Mouse (Mus musculus) heart, postnatal 25 days (tissue): ENCODE results near the gene Pla2g15. TPM values are rescaled to one million over a fixed set of nuclear protein-coding genes. Genes with fewer than 3 reads are reported as not detected.

Source experiments
- DNase-seq: peaks from one replicate; pipeline ENCODE4 v3.0.0; 2022; ENCODE audit warnings: low spot score
- intact Hi-C: fragments of 180-260 bp; cut with DNase I; formaldehyde crosslinking; loops from one replicate; pipeline ENCODE4 v1.15.1; 2025
- total RNA-seq, 2 experiments: library from RNA; stranded (reverse); gene quantifications; 2 replicates each; pipeline ENCODE4 v1.2.3; 2021

Pla2g15 gene
- 1 to 10 TPM; 7.8 to 8.7 TPM for total RNA-seq

DNA sequence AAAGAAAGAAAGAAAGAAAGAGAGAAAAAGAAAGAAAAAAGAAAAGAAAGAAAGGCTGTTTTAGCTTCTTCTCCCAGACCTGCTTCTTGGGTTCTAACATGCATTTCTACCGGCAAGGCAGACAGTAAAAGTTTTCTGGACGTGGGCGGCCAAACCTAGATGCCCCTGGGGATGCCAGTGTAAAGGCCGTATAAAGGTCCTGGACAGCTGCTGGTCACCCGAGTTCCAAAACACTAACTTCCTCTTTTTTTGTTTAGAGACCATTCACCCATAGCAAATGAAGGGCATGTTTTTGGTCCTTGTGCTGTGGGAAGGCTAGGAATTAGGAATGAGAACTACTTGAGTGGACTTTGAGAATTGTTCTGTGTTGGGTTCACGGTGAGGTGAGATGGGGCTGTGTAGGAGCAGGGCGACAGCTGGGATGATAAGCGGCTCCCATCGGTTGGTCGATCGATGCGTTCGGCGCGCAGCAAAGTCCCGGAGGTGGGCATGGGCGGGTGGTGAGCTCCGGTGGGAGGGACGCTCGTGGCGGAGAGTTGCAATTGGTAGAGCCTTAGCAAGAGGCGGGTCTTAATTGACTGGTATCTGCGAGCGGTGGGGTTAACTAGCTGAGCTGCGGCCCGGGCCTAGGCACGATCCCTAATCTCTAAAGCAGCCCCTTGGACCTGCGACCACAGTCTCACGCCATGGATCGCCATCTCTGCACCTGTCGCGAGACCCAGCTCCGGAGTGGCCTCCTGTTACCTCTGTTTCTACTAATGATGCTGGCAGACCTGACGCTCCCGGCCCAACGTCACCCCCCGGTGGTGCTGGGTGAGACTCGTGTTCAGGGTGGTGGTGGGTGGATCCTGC lies at the start of gene Pla2g15:
TSS of gene Pla2g15 (plus strand) at position 599 of the 852 bp plus-strand sequence.
- peak; percentile 85 for DNase-seq
- intact Hi-C loops: no loop called here

DNA sequence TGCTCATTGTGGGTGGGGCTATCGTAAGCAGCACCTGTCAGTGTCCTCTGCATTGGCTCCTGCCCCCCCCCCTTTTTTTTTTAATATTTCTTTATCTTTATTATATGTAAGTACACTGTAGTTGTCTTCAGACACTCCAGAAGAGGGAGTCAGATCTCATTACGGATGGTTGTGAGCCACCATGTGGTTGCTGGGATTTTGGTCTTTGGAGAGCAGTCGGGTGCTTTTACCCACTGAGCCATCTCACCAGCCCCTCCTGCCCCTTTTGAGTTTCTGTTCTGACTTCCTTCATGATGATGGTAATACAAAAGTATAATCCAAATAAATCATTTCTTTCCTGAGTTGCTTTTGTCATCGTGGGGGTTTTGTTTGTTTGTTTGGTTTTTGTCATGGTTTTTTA lies 47.9 kb upstream of the Pla2g15 start:
- intact Hi-C loops: no loop called here
- no peak for DNase-seq

DNA sequence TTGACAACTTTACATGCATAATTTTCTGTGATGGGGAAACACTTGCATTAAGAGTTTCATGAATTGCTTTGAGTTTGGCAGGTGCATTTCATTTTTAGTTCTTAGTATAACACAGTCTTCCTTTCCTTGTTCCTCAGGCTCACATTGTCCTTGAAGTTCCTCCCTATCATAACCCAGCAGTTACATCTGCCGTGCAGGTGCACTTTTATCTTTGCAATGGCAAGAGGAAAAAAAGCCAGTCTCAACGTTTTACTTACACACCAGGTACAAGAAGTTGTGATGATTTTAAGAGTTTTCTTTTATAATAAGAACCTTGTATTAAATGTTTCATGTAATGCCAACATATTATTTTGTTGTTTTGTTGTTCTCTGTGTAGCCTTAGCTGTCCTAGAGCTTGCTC lies 46.3 kb upstream of the Pla2g15 start:
- intact Hi-C loops: no loop called here
- DNase-seq: no peak

DNA sequence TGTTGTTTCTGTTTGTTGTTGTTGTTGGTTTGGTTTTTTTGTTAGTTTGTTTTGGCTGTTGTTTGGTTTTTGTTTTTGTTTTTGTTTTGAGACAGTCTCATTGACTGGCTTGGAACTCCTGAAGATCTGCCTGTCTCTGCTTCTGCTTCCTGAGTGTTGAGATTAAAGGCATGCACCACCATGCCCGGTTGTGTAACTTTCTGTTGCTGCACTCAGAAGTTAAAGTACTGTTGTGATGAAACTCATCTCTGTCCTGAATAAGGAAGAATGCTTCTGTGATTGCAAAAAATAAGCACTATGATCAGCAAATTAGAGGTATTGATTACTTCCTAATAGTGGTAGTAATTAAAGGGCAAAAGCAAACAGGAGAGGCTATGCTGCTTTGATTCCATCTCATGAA lies 44.0 kb upstream of the Pla2g15 start:
- no peak for DNase-seq

DNA sequence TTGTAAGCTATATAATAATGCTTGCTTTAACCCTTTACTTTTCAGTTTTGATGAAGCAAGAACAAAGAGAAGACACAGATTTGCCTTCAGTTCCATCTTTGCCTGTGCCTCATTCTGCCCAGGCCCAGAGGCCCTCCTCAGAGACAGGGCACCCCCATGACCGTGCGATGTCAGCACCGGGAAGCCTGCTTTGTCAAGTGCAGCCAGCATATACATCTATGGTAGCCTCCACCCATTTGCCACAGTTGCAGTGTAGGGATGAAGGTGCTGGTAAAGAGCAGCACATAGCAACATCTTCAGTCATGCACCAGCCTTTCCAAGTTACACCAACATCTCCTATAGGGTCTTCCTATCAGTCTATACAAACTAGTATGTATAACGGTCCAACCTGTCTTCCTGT lies 42.1 kb upstream of the Pla2g15 start:
- intact Hi-C loops: loop anchor here (1.0 kb wide), 1 partner anchor 9 kb away; no protein-coding TSS in a partner anchor
- DNase-seq: no peak

More for the DNA sequence above, 44.0 kb upstream of the Pla2g15 start:
- intact Hi-C loops: no loop called here

DNA sequence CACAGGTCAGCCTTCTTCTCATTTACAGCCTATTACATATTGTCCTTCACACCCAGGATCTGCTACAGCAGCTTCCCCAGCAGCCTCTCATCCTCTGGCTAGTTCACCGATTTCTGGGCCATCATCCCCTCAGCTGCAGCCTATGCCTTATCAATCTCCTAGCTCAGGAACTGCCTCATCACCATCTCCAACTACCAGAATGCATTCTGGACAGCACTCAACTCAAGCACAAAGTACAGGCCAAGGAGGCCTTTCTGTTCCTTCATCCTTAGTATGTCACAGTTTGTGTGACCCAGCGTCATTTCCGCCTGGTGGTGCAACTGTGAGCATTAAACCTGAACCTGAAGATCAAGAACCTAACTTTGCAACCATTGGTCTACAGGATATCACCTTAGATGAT lies 41.5 kb upstream of the Pla2g15 start:
- no peak for DNase-seq
- intact Hi-C loops: loop anchor here (1.0 kb wide), 1 partner anchor 9 kb away; no protein-coding TSS in a partner anchor

DNA sequence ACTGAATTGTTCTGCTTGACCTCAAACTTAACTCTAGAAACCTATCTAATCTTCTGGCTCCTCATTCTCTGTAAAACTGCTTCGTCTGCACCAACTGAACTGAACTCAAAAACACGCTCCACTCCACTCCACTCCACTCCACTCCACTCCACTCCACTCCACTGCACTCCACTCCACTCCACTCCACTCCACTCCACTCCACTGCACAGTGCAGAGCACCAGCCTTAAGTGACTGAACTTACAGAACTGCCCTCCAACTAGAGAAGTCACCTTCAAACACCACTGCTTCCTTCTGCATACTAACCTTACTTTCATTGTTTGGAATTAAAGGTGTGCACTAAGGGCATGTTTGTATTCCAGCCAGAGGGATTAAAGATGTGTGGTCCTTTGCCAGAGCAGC lies 38.2 kb upstream of the Pla2g15 start:
- intact Hi-C loops: no loop called here
- DNase-seq: no peak

DNA sequence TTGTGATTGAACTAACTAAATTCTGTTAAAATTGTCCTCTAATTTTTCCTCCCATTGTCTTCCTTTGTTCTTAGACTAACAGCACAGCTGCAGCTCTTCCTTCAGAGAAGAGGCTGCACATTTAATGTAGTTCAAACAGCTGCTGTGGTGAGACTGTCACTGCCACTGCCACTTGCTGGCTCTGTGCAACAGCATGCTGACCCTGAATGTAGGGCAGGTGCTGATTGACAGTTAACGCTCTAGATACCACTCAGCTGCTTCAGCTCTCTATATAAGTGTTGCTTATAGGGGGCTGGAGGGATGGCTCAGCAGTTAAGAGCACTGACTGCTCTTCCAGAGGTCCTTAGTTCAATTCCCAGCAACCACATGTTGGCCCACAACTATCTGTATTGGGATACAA lies 37.7 kb upstream of the Pla2g15 start:
- DNase-seq: no peak
- intact Hi-C loops: no loop called here

DNA sequence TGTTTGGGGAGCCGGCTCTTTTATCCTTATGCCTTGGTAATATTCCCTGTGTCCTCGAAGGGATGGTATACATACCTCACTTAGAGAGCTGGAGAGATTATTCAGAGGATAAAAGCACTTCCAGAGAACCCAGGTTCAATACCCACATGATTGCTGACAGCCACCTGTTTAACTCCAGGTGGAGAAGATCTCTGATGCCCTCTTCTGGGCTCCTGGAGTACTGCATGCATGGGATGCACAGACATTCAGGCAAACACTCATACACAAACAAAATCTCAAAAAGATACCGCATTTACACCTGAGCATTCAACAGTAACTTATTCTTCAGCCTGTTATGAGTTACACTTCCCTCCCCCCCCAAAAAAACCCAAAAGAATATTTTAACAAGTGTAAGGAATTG lies 34.3 kb upstream of the Pla2g15 start:
- DNase-seq: no peak

DNA sequence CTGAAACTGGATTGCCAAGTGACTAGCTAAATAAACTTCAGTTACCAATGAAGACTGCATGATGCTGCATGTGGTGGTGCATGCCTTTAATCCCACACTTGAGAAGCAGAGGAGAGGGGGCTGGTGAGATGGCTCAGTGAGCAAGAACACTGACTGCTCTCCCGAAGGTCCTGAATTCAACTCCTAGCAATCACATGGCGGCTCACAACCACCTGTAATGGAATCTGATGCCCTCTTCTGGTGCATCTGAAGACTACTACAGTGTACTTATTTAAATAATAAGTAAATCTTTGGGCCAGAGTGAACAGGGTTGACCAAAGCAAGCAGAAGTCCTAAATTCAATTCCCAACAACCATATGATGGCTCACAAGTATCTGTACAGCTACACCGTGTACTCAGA lies 26.8 kb upstream of the Pla2g15 start:
- intact Hi-C loops: no loop called here
- no peak for DNase-seq

More for the DNA sequence above, 34.3 kb upstream of the Pla2g15 start:
- intact Hi-C loops: loop anchor here (5.0 kb wide), 1 partner anchor 124 kb away; the partner anchor contains the start of gene Dus2

DNA sequence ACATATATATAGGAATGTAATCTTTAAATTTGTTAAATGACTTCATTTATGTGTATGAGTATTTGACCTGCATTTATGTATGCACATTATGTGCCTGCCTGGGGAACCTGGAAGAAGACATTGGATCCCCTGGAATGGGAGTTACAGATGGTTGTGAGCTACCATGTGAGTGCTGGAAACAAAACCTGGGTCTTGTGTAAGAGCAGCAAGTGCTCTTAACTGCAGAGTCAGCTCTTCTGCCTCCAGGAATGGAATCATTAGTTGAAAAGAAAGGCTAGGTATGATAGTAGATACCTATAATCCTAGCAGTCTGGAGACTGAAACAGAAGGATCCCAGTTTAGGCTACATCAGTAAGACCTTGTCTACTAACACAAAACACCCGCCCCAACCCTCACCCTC lies 24.1 kb upstream of the Pla2g15 start:
- intact Hi-C loops: no loop called here
- no peak for DNase-seq

DNA sequence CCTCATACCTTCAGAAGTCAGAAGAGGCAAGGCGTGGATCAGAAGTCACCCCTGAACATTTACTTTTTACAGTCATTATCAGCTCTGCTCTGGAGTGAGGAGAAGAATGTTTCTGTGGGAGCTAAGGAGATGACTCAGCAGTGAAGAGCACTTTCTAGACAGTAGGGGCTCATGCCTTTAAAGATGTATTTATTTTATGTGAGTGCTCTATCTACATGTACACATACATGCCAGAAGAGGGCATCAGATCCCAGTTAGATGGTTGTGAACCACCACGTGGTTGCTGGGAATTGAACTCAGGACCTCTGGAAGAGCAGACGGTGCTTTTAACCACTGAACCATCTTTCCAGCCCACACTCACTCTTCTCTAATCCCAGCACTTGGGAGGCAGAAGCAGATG lies 23.1 kb upstream of the Pla2g15 start:
- intact Hi-C loops: no loop called here
- no peak for DNase-seq

DNA sequence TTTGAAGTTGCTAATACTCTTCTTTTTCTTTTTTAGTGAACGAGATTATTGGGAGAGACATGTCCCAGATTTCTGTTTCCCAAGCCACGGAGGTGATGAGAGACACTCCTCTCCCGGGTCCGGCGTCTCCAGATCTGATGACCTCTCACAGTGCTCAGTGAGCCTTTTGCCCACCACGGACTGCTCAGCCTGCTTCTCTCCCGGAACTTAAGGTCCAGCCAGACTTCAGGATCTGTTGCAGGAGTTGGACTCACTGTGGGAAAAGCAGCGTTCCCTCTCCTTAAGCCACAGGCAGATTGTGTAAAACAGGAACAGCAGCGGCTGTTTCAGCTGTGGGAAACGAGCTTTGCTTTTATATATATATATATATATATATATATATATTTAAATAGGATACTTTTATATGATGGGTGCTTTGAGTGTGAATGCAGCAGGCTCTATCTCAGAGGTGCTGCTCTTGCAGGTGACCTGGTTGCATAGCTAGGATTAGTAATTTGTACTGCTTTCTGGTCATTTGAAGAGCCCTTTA lies 22.3 kb upstream of the Pla2g15 start:
- intact Hi-C loops: no loop called here

DNA sequence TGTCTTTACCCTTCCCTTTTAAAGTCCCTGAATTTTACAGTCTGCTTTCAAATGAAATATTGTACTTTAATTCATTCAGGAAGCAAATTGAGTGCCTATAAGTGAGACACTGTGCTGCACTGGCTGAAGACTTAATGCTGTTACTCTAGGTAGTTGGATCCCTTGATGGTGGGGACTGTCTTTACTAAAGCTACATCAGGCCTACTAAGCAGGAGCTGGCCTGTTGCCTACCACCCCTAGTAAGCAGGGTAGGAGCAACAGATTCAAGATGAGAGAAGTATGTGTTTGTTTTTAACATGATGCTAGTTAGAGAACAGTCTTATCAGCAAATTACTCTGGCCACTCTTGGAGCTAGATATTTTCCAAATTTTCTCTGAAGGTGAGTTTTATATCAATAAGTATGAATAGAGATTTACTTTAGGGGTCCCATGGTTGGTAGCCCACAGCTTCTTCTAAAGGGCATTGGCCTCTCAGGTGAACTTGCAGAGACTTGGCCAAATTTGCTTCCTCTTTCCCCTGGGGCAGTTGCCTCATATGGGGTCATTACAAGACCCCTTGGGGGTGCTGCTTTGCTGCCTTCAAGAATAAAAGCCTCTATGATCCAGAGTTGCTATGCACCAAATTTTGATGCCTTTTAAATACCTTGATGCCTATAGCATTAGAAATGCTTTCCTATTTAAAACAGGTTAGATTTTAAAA lies 20.8 kb upstream of the Pla2g15 start:
- intact Hi-C loops: no loop called here

More for the DNA sequence above, 22.3 kb upstream of the Pla2g15 start:
- no peak for DNase-seq

DNA sequence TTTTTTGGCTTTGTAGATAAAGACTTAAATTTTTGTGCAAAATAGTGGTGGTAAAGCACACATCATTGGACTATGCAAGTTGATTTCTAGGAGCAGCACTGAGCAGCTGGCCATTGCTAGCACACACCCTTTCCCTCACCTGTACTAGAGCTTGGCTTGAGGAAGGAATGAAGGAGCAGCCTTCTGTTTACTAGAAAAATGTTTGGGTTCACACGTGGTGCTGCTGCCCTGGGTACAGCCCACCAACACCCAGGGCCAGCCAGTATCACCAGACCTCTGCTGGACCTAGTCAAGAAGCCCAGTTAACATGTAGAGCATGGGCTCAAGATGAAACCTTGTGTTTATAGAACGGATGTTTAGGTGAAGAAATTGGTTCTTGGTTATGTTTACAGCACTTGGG lies 20.2 kb upstream of the Pla2g15 start:
- intact Hi-C loops: no loop called here
- no peak for DNase-seq

More for the DNA sequence above, 20.8 kb upstream of the Pla2g15 start:
- DNase-seq: no peak

DNA sequence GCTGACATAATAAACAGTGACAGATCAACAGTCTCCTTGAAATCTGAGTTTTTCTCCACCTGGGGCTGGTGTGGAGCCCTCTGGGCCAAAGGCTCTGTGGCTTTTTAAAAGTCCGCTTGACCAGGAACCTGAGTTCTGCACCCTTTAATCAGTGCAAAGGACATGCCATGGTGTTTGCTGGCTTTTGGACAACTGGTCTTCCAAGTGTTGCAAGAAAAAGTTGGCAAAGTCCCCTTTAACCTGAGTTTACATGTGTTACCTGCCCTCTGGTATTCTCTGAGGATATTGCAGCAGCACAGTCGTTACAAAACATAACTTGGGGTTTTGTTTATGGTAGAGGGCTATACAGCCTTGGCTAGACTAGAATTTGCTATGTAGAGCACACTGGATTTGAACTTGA lies 19.7 kb upstream of the Pla2g15 start:
- no peak for DNase-seq
- intact Hi-C loops: no loop called here

DNA sequence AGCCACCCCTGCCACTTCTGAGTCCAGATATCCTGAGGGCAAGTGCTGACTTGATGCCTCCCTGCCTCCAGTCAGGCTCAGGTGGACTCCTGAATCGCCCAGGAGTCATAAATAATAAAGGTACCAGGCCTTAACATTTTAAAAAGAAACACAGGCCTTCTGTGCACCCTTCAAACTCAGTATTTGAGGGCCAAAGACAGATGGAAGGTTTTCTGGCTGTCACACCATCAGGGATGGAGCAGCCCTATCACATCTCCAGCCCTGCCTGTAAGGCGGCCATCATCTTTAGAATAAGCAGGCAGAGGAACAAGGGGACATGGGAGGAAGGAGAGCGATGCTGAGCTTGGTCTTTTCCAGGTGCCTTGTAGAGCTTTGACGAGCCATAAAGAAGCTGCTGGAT lies 19.2 kb upstream of the Pla2g15 start:
- intact Hi-C loops: no loop called here
- no peak for DNase-seq

DNA sequence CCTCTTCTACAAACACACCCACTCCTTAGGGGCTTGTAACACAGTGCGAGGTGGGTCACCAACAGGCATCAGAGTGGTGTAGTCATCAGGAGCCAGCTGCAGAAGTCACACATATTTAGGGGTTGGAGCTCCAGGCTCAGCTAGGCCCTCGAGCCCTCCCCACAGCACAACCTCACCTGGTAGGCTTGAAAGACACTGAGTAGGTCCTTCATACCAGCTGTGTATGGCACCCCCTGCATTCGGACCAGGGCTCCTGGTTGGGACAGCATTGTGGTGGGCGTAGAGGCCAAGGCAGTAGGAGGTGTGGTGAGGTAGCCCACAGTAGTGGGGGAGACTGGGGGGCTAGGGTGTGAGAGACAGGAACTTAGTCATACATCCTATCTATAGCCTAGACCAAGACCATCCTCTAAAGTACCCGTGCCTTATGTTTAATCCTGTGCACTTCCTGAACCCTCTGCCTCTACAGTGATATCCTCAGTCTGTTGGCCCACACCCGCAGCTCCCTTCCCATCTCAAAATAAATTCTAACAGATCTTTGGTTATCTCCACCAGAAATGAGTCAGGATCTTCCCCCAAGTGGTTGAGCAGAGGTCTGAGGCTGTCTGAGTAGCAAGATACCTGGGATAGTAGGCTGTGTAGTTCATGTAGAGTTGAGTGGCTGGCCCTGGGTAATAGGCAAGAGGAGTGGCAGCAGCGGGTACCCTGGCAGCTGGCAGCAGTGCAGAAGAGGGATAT lies 18.5 kb upstream of the Pla2g15 start:
- intact Hi-C loops: no loop called here
- no peak for DNase-seq

DNA sequence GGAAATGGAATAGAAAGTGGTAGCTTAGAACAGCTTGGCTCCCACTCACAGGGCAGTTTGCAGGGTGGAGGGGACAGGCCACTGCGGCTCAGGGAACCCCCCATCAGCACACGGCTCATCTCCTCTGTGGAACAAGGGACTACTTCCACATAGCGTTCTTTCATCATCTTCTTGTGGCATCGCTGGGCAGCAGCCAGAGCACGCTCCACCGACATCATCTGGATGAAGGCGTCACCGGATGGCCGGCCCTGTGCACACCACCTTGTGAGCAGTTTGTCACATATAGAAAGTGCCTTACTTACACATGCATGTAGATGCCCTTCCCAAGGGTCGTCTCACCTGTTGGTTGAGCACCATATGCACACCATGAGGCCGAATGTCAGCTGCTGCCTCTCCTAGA lies 17.8 kb upstream of the Pla2g15 start:
- intact Hi-C loops: no loop called here
- DNase-seq: no peak

DNA sequence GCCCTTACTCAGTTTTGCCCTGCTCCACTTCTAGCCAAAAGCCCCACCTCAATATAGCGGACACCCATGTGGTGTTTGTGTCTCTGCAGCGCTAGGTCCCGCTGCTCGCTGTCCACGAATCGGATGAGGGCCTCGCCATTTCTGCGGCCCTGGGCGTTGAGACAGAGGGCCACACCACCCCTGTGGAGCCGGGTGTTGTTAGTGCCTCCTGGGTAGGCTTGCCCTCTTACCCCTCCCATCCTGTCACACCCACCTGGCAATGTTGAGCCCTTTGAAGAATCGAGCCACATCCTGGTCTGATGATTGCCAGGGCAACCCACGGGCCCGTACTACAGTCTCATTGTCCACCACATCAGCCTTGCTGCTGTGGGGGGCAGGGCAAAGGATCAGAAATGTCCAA lies 16.7 kb upstream of the Pla2g15 start:
- intact Hi-C loops: no loop called here
- DNase-seq: no peak
